In genomic region chr8:8870487-8870886, GRCm38 (mm10) we compare ENCODE assay signal across 11 mouse cellular contexts.
A peak's percentile ranks its signal among the peaks of the same experiment; 100 is the strongest.
DNase-seq lines count a peak whose midpoint lies in the region; ATAC-seq lines count a peak whose summit lies in the region.
"Had no signal": no experiment of that assay in that cellular context is flagged by ENCODE, and none has a peak within 500 bp of the region (broad histone marks: within the 10 kb centered on the region; RNA-seq: fewer than 3 reads in every experiment).

No protein-coding gene starts in this region.

- H3K27ac ChIP-seq in embryonic facial prominence, embryonic 10.5 days (replicated peaks) = peak overlapping the region; percentile 59; the same call in 1 of the 2 replicates
- no peak overlapping the region for H3K27ac ChIP-seq in forebrain, embryonic 16.5 days (ENCODE audit: low read length)
- H3K27ac ChIP-seq in neural tube, embryonic 14.5 days (ENCODE audit: low read depth, low read length) = 0 out of 2 replicates have a peak overlapping the region, but pooled peaks have one; percentile 3
- H3K27ac ChIP-seq: liver, embryonic 13.5 days had no signal

- no peaks in the 10 kb centered on the region for H3K9me3 ChIP-seq in embryonic facial prominence, embryonic 10.5 days
- H3K9me3 ChIP-seq in forebrain, embryonic 16.5 days (ENCODE audit: control insufficient read depth, low read length) = no peaks in the 10 kb centered on the region
- H3K9me3 ChIP-seq in neural tube, embryonic 14.5 days (ENCODE audit: control insufficient read depth, low read length) = no peaks in the 10 kb centered on the region
- H3K9me3 ChIP-seq: liver, embryonic 13.5 days had no signal

- peaks cover 40% of the 10 kb centered on the region for H3K27me3 ChIP-seq in embryonic facial prominence, embryonic 10.5 days (replicated peaks; ENCODE audit: low read depth, poor library complexity, severe bottlenecking)
- H3K27me3 ChIP-seq in forebrain, embryonic 16.5 days (replicated peaks; ENCODE audit: control insufficient read depth, insufficient read depth, low read length) = no peaks in the 10 kb centered on the region; the same call in 1 of the 2 replicates
- no peaks in the 10 kb centered on the region; the same call in 1 of the 2 replicates for H3K27me3 ChIP-seq in neural tube, embryonic 14.5 days (ENCODE audit: control insufficient read depth, insufficient read depth, low read length)
- H3K27me3 ChIP-seq: liver, embryonic 13.5 days had no signal

- WGBS in embryonic facial prominence, embryonic 10.5 days = 2% methylated on average over 4 of the region's 4 CpGs
- WGBS in forebrain, embryonic 16.5 days = 0% methylated on average over 4 of the region's 4 CpGs
- 0% methylated on average over 4 of the region's 4 CpGs for WGBS in neural tube, embryonic 14.5 days

- peak; percentile 43 for ATAC-seq in forebrain, embryonic 16.5 days
- peak; percentile 76; the same call in 1 of the 2 replicates for ATAC-seq in neural tube, embryonic 14.5 days (ENCODE audit: low read depth)

- no peak overlapping the region for H3K4me3 ChIP-seq in embryonic facial prominence, embryonic 10.5 days
- no peak overlapping the region for H3K4me3 ChIP-seq in forebrain, embryonic 16.5 days (replicated peaks; ENCODE audit: low read length)
- H3K4me3 ChIP-seq in neural tube, embryonic 14.5 days (ENCODE audit: low read depth, low read length) = no peak overlapping the region
- H3K4me3 ChIP-seq: liver, embryonic 13.5 days had no signal

- H3K4me1 ChIP-seq in embryonic facial prominence, embryonic 10.5 days = peaks cover 36% of the 10 kb centered on the region
- peaks cover 5% of the 10 kb centered on the region for H3K4me1 ChIP-seq in forebrain, embryonic 16.5 days (replicated peaks; ENCODE audit: control insufficient read depth, insufficient read depth, low read length)
- peaks cover 5% of the 10 kb centered on the region; the same call in 1 of the 2 replicates for H3K4me1 ChIP-seq in neural tube, embryonic 14.5 days (ENCODE audit: control insufficient read depth, insufficient read depth, low read length)
- H3K4me1 ChIP-seq: liver, embryonic 13.5 days had no signal

- no peak overlapping the region for H3K9ac ChIP-seq in forebrain, embryonic 16.5 days (replicated peaks; ENCODE audit: low read depth, low read length)
- H3K9ac ChIP-seq in neural tube, embryonic 14.5 days (replicated peaks; ENCODE audit: low read depth, low read length) = no peak overlapping the region
- H3K9ac ChIP-seq: liver, embryonic 13.5 days had no signal

- no peaks in the 10 kb centered on the region for H3K36me3 ChIP-seq in embryonic facial prominence, embryonic 10.5 days (replicated peaks)
- no peaks in the 10 kb centered on the region for H3K36me3 ChIP-seq in forebrain, embryonic 16.5 days (ENCODE audit: control insufficient read depth, insufficient read depth)
- H3K36me3 ChIP-seq in neural tube, embryonic 14.5 days (ENCODE audit: control insufficient read depth, insufficient read depth, low read length) = no peaks in the 10 kb centered on the region
- H3K36me3 ChIP-seq: liver, embryonic 13.5 days had no signal

- peak; percentile 53 for DNase-seq in embryonic facial prominence, embryonic 10.5 days (ENCODE audit: low spot score)
- peak; percentile 76 for DNase-seq in mesoderm, embryonic 11.5 days (ENCODE audit: low read depth, low spot score)
- DNase-seq in frontal cortex, postnatal 10 days (ENCODE audit: low spot score in 2 of 2) = no peak
- no peak for DNase-seq in adrenal gland, postnatal 25 days
- no peak for DNase-seq in thymus, postnatal 4 days
- DNase-seq: cerebellum, adult 2 months; heart, postnatal 4 days; kidney, postnatal 10 days; liver, embryonic 13.5 days had no signal

- no peak overlapping the region for H3K4me2 ChIP-seq in forebrain, embryonic 16.5 days (ENCODE audit: low read length)
- H3K4me2 ChIP-seq in neural tube, embryonic 14.5 days (ENCODE audit: low read depth, low read length) = no peak overlapping the region
- H3K4me2 ChIP-seq: liver, embryonic 13.5 days had no signal

Comparison
In these comparisons a context has a peak if more than half of its experiments do, and no peak if none do; other contexts are left out.
1. DNase-seq: peak in embryonic facial prominence, embryonic 10.5 days (single experiment) and mesoderm, embryonic 11.5 days (single experiment); none in frontal cortex, postnatal 10 days (0 of 2), adrenal gland, postnatal 25 days (single experiment) and thymus, postnatal 4 days (single experiment).